Mouse (Mus musculus): ENCODE results near the gene Tbc1d13.
"Not testable (repeated sequence)": the region's sequence is repeated elsewhere in the genome, so short reads cannot be mapped to it uniquely, and the experiment has no call there.

Gene Tbc1d13

GRCm38 (mm10) chr2:30130156-30130555, 3.4 kb upstream of the Tbc1d13 start:
- no peak for DNase-seq (ENCODE audit: low spot score)

GRCm38 (mm10) chr2:30131240-30131639, 2.3 kb upstream of the Tbc1d13 start:
- DNase-seq (ENCODE audit: low spot score): not testable (repeated sequence)

- DNase-seq (ENCODE audit: low spot score): peak; percentile 12
Observed at GRCm38 (mm10) chr2:30132801-30133612, 539 bp upstream of the Tbc1d13 start.

GRCm38 (mm10) chr2:30134378-30134711, 799 bp downstream of the Tbc1d13 start:
- DNase-seq (ENCODE audit: low spot score): peak; percentile 10

GRCm38 (mm10) chr2:30134928-30135620, 1.5 kb downstream of the Tbc1d13 start:
- no peak for DNase-seq (ENCODE audit: low spot score)

- no peak for DNase-seq (ENCODE audit: low spot score)
Observed at GRCm38 (mm10) chr2:30136458-30136857, 2.9 kb downstream of the Tbc1d13 start.

- DNase-seq (ENCODE audit: low spot score): not testable (repeated sequence)
Observed at GRCm38 (mm10) chr2:30140021-30140420, 6.5 kb downstream of the Tbc1d13 start.

- no peak for DNase-seq (ENCODE audit: low spot score)
Observed at GRCm38 (mm10) chr2:30144436-30144835, 10.9 kb downstream of the Tbc1d13 start.

- DNase-seq (ENCODE audit: low spot score): no peak
Observed at GRCm38 (mm10) chr2:30147466-30147865, 13.9 kb downstream of the Tbc1d13 start.

GRCm38 (mm10) chr2:30151840-30152239, 18.3 kb downstream of the Tbc1d13 start:
- no peak for DNase-seq (ENCODE audit: low spot score)

GRCm38 (mm10) chr2:30152616-30153015, 19.1 kb downstream of the Tbc1d13 start:
- no peak for DNase-seq (ENCODE audit: low spot score)

- not testable (repeated sequence) for DNase-seq (ENCODE audit: low spot score)
Observed at GRCm38 (mm10) chr2:30159871-30160270, 26.3 kb downstream of the Tbc1d13 start.

- peak; percentile 82 for DNase-seq (ENCODE audit: low spot score)
Observed at GRCm38 (mm10) chr2:30161809-30162208, 28.3 kb downstream of the Tbc1d13 start.

- no peak for DNase-seq (ENCODE audit: low spot score)
Observed at GRCm38 (mm10) chr2:30164340-30164932, 30.9 kb downstream of the Tbc1d13 start.

- peak; percentile 6 for DNase-seq (ENCODE audit: low spot score)
Observed at GRCm38 (mm10) chr2:30166677-30167076, 33.1 kb downstream of the Tbc1d13 start.

- DNase-seq (ENCODE audit: low spot score): peak; percentile 89
Observed at GRCm38 (mm10) chr2:30171371-30171996, 37.9 kb downstream of the Tbc1d13 start, which contains the start of gene Endog. TSS of gene Endog (plus strand) at chr2:30171493.

GRCm38 (mm10) chr2:30171997-30172382, 38.4 kb downstream of the Tbc1d13 start:
- DNase-seq (ENCODE audit: low spot score): peak; percentile 23

GRCm38 (mm10) chr2:30173541-30174240, 40.1 kb downstream of the Tbc1d13 start:
- DNase-seq (ENCODE audit: low spot score): no peak

- no peak for DNase-seq (ENCODE audit: low spot score)
Observed at GRCm38 (mm10) chr2:30175897-30176296, 42.4 kb downstream of the Tbc1d13 start.

- DNase-seq (ENCODE audit: low spot score): no peak
Observed at GRCm38 (mm10) chr2:30176561-30176960, 43.0 kb downstream of the Tbc1d13 start.

Data from embryo, embryonic 10.5 days (tissue).